Mouse (Mus musculus): ENCODE measurements at regions not wholly inside any gene's neighbourhood (a gene's known extent, or its start where the extent isn't known, plus 50 kb on each side); places are given as distances from the start of the nearest gene placed in this dataset.
A peak's percentile ranks its signal among the peaks of the same experiment; 100 is the strongest.

DNA sequence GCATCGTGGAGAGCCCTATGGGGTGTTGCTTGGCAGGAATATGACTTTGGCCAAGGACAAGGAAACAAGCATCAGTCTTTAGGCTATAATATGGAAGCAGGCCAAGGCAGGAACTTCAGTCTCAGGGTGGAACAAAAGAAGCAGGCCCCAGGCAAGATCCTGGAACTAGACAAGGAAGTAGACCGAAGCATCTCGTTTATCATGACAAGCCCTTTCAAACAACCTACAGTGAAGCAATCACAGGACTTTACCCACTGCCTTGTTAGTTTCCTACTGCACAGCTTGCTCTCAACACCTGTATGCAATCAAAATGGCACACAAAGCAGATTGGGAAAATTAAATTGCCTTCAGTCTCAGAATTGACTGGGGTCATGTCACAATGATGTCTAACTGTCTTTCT, 163.2 kb upstream of the Gulp1 start:
- no peak for DNase-seq

DNA sequence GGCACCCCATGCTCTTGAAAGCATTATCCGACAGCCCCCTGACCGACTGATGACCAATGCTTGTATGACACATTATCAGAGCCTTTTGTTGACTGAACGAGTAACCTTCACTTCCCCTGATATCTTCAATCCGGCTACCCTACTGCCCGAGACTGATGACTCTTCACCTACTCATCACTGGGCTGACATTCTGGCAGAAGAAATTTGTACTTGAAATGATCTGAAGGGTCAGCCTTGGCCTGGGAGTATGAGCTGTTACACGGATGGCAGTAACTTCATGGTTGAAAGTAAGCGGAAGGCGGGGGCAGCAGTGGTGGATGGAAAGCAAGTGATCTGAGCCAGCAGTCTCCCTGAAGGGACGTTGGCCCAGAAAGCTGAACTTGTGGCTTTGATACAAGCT, 159.2 kb upstream of the Gulp1 start:
- DNase-seq = no peak

DNA sequence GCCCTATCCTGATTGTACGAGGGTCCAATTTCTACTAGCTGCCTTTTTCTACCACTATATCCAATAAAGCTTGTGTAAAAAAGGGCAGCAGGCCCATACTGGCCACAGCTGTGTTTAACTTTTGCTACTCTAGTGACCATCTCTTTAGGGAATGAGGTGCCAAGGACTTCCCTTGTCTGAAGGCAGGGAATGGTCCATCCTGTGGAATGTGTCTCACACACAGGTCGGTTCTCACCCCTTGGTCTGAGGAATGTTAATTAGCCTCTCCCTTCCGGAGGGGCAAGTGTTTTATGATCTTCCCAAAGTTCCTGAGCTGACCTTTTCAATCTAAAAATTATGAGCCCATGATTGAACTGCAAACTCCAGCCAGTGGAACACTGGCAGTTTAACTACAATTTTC, 155.8 kb upstream of the Gulp1 start:
- DNase-seq = no peak

DNA sequence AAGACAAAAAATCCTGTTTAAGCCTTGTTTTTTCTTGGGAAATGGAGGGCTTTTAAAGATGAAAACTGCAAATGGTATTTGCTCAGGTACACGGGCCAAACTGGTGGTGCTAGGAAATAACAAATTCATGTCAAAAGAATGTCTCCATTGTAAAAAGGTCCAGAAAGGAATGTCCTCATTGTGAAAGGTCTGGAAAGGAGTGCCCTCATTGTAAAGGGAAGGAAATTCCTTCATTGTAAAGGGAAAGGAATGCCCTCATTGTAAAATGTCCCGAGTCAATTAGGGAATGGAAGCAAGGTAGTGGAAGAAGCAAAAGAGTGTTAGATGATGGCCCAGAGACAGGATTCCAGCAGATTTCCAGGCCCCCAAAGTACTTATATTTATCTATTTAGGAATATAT, 153.2 kb upstream of the Gulp1 start:
- DNase-seq = no peak

DNA sequence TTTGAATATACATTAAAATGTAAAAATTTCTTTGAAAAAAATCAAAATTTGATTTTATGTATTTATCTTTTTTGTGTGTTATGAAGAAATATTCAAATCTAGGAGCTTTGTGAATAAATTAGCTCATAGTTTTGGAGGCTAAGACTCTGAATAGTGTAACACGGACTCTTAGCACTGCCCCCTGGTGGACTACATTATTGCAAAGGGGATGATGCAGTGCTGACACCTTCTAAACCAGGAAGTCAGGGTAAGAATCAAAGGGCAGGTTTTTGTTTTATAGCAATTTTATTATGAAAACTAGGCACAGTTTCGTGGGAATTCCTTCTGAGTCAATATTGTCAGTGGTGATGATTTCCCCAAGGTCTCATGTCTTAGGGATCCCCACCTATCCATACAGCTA, 113.5 kb upstream of the Gulp1 start:
- DNase-seq = peak in 1 of 2 experiments; percentile 1
